Mouse (Mus musculus) erythroblast, adult 5-6 weeks (primary cell): ENCODE measurements around the gene Lysmd4. TPM values are rescaled to one million over a fixed set of nuclear protein-coding genes. Genes with fewer than 3 reads are reported as not detected.

ENCODE experiments used
- ATAC-seq: replicated peaks from 2 replicates; pipeline ENCODE4 v1.8.0; 2016; ENCODE audit warnings: moderate number of reproducible peaks, mild to moderate bottlenecking, moderate TSS enrichment, inconsistent platforms; ENCODE audit not compliant: poor library complexity, low FRiP score, severe bottlenecking
- total RNA-seq, 2 experiments: library from RNA; stranded (forward) in 1 of 2; stranded (reverse) in 1 of 2; fragments of 150-400 nt in 1 of 2; fragments of 200-764, 138-1000 nt in 1 of 2; gene quantifications; 2 replicates each; pipeline versions ENCODE4 v1.2.3 to v1.2.4; 2015 to 2017; ENCODE audit warnings: low replicate concordance in 2 of 2

Gene Lysmd4
- total RNA-seq, 2 experiments from 2014 or later, result 2.5 TPM; not detected in 1

GRCm38 (mm10) chr7:67229701-67230100 is 7.4 kb downstream of the Lysmd4 start:
- ATAC-seq, result no peak

GRCm38 (mm10) chr7:67230221-67230620 is 7.9 kb downstream of the Lysmd4 start:
- ATAC-seq, result no peak

- no peak for ATAC-seq
Measured at GRCm38 (mm10) chr7:67230640-67231140, 8.3 kb downstream of the Lysmd4 start.

- no peak for ATAC-seq
Measured at GRCm38 (mm10) chr7:67232504-67232903, 10.2 kb downstream of the Lysmd4 start.

- no peak for ATAC-seq
Measured at GRCm38 (mm10) chr7:67234797-67235196, 12.5 kb downstream of the Lysmd4 start.

- ATAC-seq, result no peak
Measured at GRCm38 (mm10) chr7:67236351-67236750, 14.0 kb downstream of the Lysmd4 start.

- ATAC-seq, result no peak
Measured at GRCm38 (mm10) chr7:67237752-67238151, 15.4 kb downstream of the Lysmd4 start.

GRCm38 (mm10) chr7:67241969-67242368 is 19.6 kb downstream of the Lysmd4 start:
- no peak for ATAC-seq

- no peak for ATAC-seq
Measured at GRCm38 (mm10) chr7:67243121-67243893, 21.0 kb downstream of the Lysmd4 start.

- ATAC-seq, result no peak
Measured at GRCm38 (mm10) chr7:67243894-67244282, 21.5 kb downstream of the Lysmd4 start.

- no peak for ATAC-seq
Measured at GRCm38 (mm10) chr7:67245255-67245654, 22.9 kb downstream of the Lysmd4 start.

- ATAC-seq, result no peak
Measured at GRCm38 (mm10) chr7:67246067-67246466, 23.7 kb downstream of the Lysmd4 start.

- ATAC-seq, result peak; percentile 100
Measured at GRCm38 (mm10) chr7:67259828-67260563, 37.7 kb downstream of the Lysmd4 start.

- peak; percentile 72 for ATAC-seq
Measured at GRCm38 (mm10) chr7:67270447-67270846, 48.1 kb downstream of the Lysmd4 start.

- ATAC-seq, result no peak
Measured at GRCm38 (mm10) chr7:67283581-67283980, 61.2 kb downstream of the Lysmd4 start.

- ATAC-seq, result no peak
Measured at GRCm38 (mm10) chr7:67287456-67287855, 65.1 kb downstream of the Lysmd4 start.

- ATAC-seq, result no peak
Measured at GRCm38 (mm10) chr7:67291356-67291755, 69.0 kb downstream of the Lysmd4 start.

- no peak for ATAC-seq
Measured at GRCm38 (mm10) chr7:67296419-67296818, 74.1 kb downstream of the Lysmd4 start.

GRCm38 (mm10) chr7:67304937-67305336 is 82.6 kb downstream of the Lysmd4 start:
- no peak for ATAC-seq

- no peak for ATAC-seq
Measured at GRCm38 (mm10) chr7:67307078-67307477, 84.7 kb downstream of the Lysmd4 start.

- no peak for ATAC-seq
Measured at GRCm38 (mm10) chr7:67308102-67308501, 85.8 kb downstream of the Lysmd4 start.
